8 mouse cellular contexts compared by ENCODE assay signal in genomic region chr8:126297284-126297845, GRCm38 (mm10). TPM values are rescaled to one million over a fixed set of nuclear protein-coding genes. Genes with fewer than 3 reads are reported as not detected.
DNase-seq lines count a peak whose midpoint lies in the region; ATAC-seq and TF ChIP-seq lines count a peak whose summit lies in the region.

No protein-coding gene starts in this region.

- H3K36me3 ChIP-seq in liver, embryonic 12.5 days: no peaks in the 10 kb centered on the region
- H3K36me3 ChIP-seq in liver, postnatal 0 days (replicated peaks; ENCODE audit: insufficient read depth, low read length): no peaks in the 10 kb centered on the region

- peaks cover 48% of the 10 kb centered on the region for H3K27me3 ChIP-seq in liver, embryonic 12.5 days (replicated peaks)
- H3K27me3 ChIP-seq in liver, postnatal 0 days (ENCODE audit: insufficient read depth, low read length): peaks cover 26% of the 10 kb centered on the region

- H3K4me2 ChIP-seq in liver, embryonic 12.5 days: no peak overlapping the region
- no peak overlapping the region for H3K4me2 ChIP-seq in liver, postnatal 0 days (ENCODE audit: low read depth, low read length)

- WGBS in liver, embryonic 12.5 days (ENCODE audit: insufficient replicate concordance): 12% methylated on average over 1 of the region's 1 CpGs
- 19% methylated on average over 1 of the region's 1 CpGs for WGBS in liver, postnatal 0 days (ENCODE audit: insufficient replicate concordance)

- no peak overlapping the region for H3K27ac ChIP-seq in liver, embryonic 12.5 days
- H3K27ac ChIP-seq in liver, postnatal 0 days (ENCODE audit: low read depth): no peak overlapping the region

- no peak for TF ChIP-seq EP300 in liver, postnatal 0 days (IDR thresholded peaks at IDR 0.05; ENCODE audit: low read depth)

- H3K9ac ChIP-seq in liver, embryonic 12.5 days: no peak overlapping the region
- no peak overlapping the region for H3K9ac ChIP-seq in liver, postnatal 0 days (replicated peaks)

- no peak overlapping the region for H3K4me3 ChIP-seq in liver, embryonic 12.5 days
- no peak overlapping the region for H3K4me3 ChIP-seq in liver, postnatal 0 days (ENCODE audit: low read depth, low read length)

- no peak for ATAC-seq in liver, embryonic 12.5 days
- no peak for ATAC-seq in liver, postnatal 0 days
- ATAC-seq in monocyte, adult 5-6 weeks (replicated peaks; ENCODE audit: insufficient number of reproducible peaks, low FRiP score, low TSS enrichment, poor library complexity, severe bottlenecking): no peak

- 0 out of 2 replicates have a peak, but pooled peaks cover 3% of the 10 kb centered on the region for H3K4me1 ChIP-seq in liver, embryonic 12.5 days
- peaks cover 5% of the 10 kb centered on the region; the same call in 1 of the 2 replicates for H3K4me1 ChIP-seq in liver, postnatal 0 days (ENCODE audit: insufficient read depth)

- DNase-seq in liver: peak; percentile 11
- peak; percentile 78 for DNase-seq in ZHBTc4 (ENCODE audit: low read depth, low spot score)
- peak; percentile 77 to 83 for DNase-seq in cerebellum, postnatal 10 days
- DNase-seq in hindlimb bud, embryonic 11.5 days (ENCODE audit: extremely low spot score, low read depth, low spot score): peak; percentile 12
- peak; percentile 29 for DNase-seq in liver, postnatal 0 days
- peak; percentile 77 for DNase-seq in retina, postnatal 1 day

- peak; percentile 68 for TF ChIP-seq CTCF in liver, postnatal 0 days (IDR thresholded peaks at IDR 0.05; ENCODE audit: low read depth)

- H3K9me3 ChIP-seq in liver, embryonic 12.5 days (replicated peaks): no peaks in the 10 kb centered on the region
- H3K9me3 ChIP-seq in liver, postnatal 0 days (ENCODE audit: low read length): no peaks in the 10 kb centered on the region

RNA-seq across cellular contexts. Expression of gene Slc35f3, which starts 1.0 kb away (rescaled TPM):
- 0.05 TPM in 1 of 2 replicates, not detected in the other for polyA plus RNA-seq in liver, embryonic 12.5 days (2016; fragmentation: Nextera tagmentation; extraction: Ambion mirVana)
- polyA plus RNA-seq in liver, postnatal 0 days (2015; fragmentation: Nextera tagmentation; extraction: Ambion mirVana): not detected in 2 replicates
- total RNA-seq in monocyte, adult 5-6 weeks (2017): not detected in 3 replicates

Comparison
In these comparisons a context has a peak if more than half of its experiments do, and no peak if none do; other contexts are left out.
1. DNase-seq: peak in every context shown above with its lines; median percentile 80 in cerebellum, postnatal 10 days; 78 in ZHBTc4; 77 in retina, postnatal 1 day; 29 in liver, postnatal 0 days; 12 in hindlimb bud, embryonic 11.5 days; 11 in liver.